Mouse (Mus musculus) erythroblast, embryonic 14.5 days (primary cell): Measurements from ENCODE around the gene Hist1h2aa.

Source experiments
- GATA1 ChIP-seq: IDR thresholded peaks from 2 replicates; pipeline ENCODE4 v1.6.1; 2012; ENCODE audit warnings: low read length, inconsistent platforms, mixed read lengths
- TAL1 ChIP-seq: IDR thresholded peaks from 3 replicates; pipeline ENCODE4 v1.6.1; 2012; ENCODE audit warnings: low read length, inconsistent platforms, mixed read lengths

GRCm38 (mm10) chr13:23910121-23910520, 24.1 kb upstream of the Hist1h2aa start:
- TF ChIP-seq GATA1 = no peak
- no peak for TF ChIP-seq TAL1
